Mouse (Mus musculus): ENCODE measurements around the gene Wfikkn2. TPM values are rescaled to one million over a fixed set of nuclear protein-coding genes. Genes with fewer than 3 reads are reported as not detected.
A peak's percentile ranks its signal among the peaks of the same experiment; 100 is the strongest.

The Wfikkn2 gene
- polyA plus RNA-seq, 1 experiment, result 0.04 TPM

DNA sequence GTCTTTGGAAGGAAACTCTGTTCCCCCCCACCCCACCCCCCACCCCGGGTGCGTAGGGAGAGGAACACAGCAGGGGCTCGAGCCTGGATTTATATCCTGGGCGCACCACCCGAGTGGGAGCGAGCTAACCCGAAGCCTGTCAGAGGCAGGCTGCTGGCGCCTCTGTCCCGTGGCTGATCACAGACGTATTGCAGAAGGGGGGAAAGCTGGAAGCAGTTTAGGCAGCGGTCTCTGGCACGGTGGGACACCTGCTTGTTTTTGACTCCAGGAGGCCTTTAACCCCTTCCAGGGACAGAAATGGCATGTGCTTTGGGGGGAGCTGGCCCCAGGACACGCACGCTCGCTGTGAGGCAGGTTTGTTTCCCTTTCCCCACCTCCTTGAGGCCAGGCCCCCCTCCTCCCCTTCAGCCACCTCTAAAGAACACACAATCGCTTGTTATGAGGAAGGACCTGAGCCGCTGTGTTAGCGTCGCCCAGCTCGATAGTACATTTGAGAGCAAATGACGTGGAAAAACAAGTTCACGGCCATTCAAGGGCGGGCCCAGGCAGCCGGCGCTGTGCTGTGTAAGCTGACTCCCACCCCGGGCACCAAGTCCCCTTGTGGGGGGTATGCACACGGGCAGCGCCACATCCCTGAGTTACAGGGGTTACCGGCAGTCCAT is 2.9 kb downstream of the Wfikkn2 start:
- H3K79me3 ChIP-seq (ENCODE audit: low read depth), result no peaks in the 10 kb centered on the region
- H3K4me3 ChIP-seq (ENCODE audit: insufficient read depth, poor library complexity, severe bottlenecking), result no peak overlapping the region
- no peaks in the 10 kb centered on the region for H3K27me3 ChIP-seq (ENCODE audit: control insufficient read depth, insufficient read depth, insufficient read length)
- H3ac ChIP-seq (ENCODE audit: control insufficient read depth, insufficient read length, low read depth), result no peak overlapping the region
- H3K79me2 ChIP-seq (ENCODE audit: control insufficient read depth, insufficient read depth), result no peaks in the 10 kb centered on the region
- TF ChIP-seq CEBPB (IDR thresholded peaks at IDR 0.05; ENCODE audit: low read depth), result no peak
- TF ChIP-seq MAX (IDR thresholded peaks at IDR 0.05), result no peak
- no peak for TF ChIP-seq MYOG (IDR thresholded peaks at IDR 0.05; ENCODE audit: control insufficient read depth, extremely low read depth, insufficient read length)
- no peak for TF ChIP-seq FOSL1 (IDR thresholded peaks at IDR 0.05; ENCODE audit: insufficient read depth, low read length, poor library complexity, severe bottlenecking)
- TF ChIP-seq USF1 (IDR thresholded peaks at IDR 0.05; ENCODE audit: low read depth), result no peak
- no peak for TF ChIP-seq CTCF (IDR thresholded peaks at IDR 0.05; ENCODE audit: control insufficient read depth, insufficient read depth, insufficient read length)
- no peak for TF ChIP-seq MYOD1 (IDR thresholded peaks at IDR 0.05; ENCODE audit: control insufficient read depth, insufficient read length, low read depth)
- no peaks in the 10 kb centered on the region for H3K36me3 ChIP-seq (ENCODE audit: control insufficient read depth, insufficient read depth)

DNA sequence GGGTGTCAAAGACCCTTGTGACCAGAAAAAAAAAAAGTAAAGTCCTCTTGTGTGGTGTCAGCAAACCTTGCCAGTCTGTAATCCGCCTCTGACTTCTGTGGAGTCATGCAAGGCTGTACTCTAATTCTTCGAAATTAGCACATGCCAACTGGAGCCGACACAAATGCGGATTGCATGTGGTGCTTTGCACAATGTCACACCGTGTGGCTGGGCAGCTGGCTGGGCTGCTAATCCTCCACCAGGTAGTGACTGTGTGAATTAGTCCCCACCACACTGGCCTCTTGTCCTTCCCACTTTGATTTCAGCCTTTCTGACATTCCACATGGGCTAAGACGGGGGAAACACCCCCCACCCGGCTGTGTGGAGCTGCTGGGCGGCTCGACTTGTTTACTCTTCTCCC is 6.1 kb downstream of the Wfikkn2 start:
- no peak overlapping the region for H3K4me3 ChIP-seq (ENCODE audit: insufficient read depth, poor library complexity, severe bottlenecking)
- no peaks in the 10 kb centered on the region for H3K36me3 ChIP-seq (ENCODE audit: control insufficient read depth, insufficient read depth)

GRCm38 (mm10) chr11:94238786-94239185 is 7.0 kb downstream of the Wfikkn2 start:
- TF ChIP-seq FOSL1 (IDR thresholded peaks at IDR 0.05; ENCODE audit: insufficient read depth, low read length, poor library complexity, severe bottlenecking) (no peak), CEBPB (IDR thresholded peaks at IDR 0.05; ENCODE audit: low read depth) (no peak), MYOD1 (IDR thresholded peaks at IDR 0.05; ENCODE audit: control insufficient read depth, insufficient read length, low read depth) (no peak), MAX (IDR thresholded peaks at IDR 0.05) (no peak), CTCF (IDR thresholded peaks at IDR 0.05; ENCODE audit: control insufficient read depth, insufficient read depth, insufficient read length) (no peak), MYOG (IDR thresholded peaks at IDR 0.05; ENCODE audit: control insufficient read depth, extremely low read depth, insufficient read length) (no peak), USF1 (IDR thresholded peaks at IDR 0.05; ENCODE audit: low read depth) (no peak)
- no peaks in the 10 kb centered on the region for H3K36me3 ChIP-seq (ENCODE audit: control insufficient read depth, insufficient read depth)
- H3K79me2 ChIP-seq (ENCODE audit: control insufficient read depth, insufficient read depth), result no peaks in the 10 kb centered on the region
- no peaks in the 10 kb centered on the region for H3K79me3 ChIP-seq (ENCODE audit: low read depth)
- H3K27me3 ChIP-seq (ENCODE audit: control insufficient read depth, insufficient read depth, insufficient read length), result no peaks in the 10 kb centered on the region
- no peak overlapping the region for H3ac ChIP-seq (ENCODE audit: control insufficient read depth, insufficient read length, low read depth)
- H3K4me3 ChIP-seq (ENCODE audit: insufficient read depth, poor library complexity, severe bottlenecking), result no peak overlapping the region

More for the DNA sequence above, 6.1 kb downstream of the Wfikkn2 start:
- H3K27me3 ChIP-seq (ENCODE audit: control insufficient read depth, insufficient read depth, insufficient read length), result no peaks in the 10 kb centered on the region
- no peak overlapping the region for H3ac ChIP-seq (ENCODE audit: control insufficient read depth, insufficient read length, low read depth)
- no peaks in the 10 kb centered on the region for H3K79me3 ChIP-seq (ENCODE audit: low read depth)
- no peaks in the 10 kb centered on the region for H3K79me2 ChIP-seq (ENCODE audit: control insufficient read depth, insufficient read depth)
- TF ChIP-seq CEBPB (IDR thresholded peaks at IDR 0.05; ENCODE audit: low read depth) (no peak), MAX (IDR thresholded peaks at IDR 0.05) (no peak), MYOD1 (IDR thresholded peaks at IDR 0.05; ENCODE audit: control insufficient read depth, insufficient read length, low read depth) (no peak), MYOG (IDR thresholded peaks at IDR 0.05; ENCODE audit: control insufficient read depth, extremely low read depth, insufficient read length) (no peak), FOSL1 (IDR thresholded peaks at IDR 0.05; ENCODE audit: insufficient read depth, low read length, poor library complexity, severe bottlenecking) (no peak)

DNA sequence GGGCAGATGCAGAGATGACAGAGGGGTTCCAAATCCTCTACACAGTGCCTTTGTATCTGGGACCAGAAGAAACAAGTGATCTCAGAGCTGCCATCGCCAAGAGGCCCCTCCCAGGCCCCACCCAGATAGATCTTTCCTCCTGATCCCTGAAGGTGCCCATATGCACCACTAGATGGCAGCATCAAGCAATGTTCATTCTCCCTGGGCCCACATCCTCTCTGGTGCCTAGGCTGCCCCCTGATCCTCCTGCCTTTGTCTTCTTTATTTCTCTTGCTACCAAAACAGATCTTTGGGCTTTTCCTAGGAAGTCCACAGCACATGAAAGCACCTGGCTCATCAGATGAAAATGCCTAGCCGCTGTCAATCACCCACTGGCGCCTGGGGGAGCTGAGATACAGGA is 9.7 kb downstream of the Wfikkn2 start:
- Histone ChIP-seq H3K4me3 (ENCODE audit: insufficient read depth, poor library complexity, severe bottlenecking) (no peak overlapping the region), H3K36me3 (ENCODE audit: control insufficient read depth, insufficient read depth) (no peaks in the 10 kb centered on the region), H3K27me3 (ENCODE audit: control insufficient read depth, insufficient read depth, insufficient read length) (no peaks in the 10 kb centered on the region), H3K79me2 (ENCODE audit: control insufficient read depth, insufficient read depth) (no peaks in the 10 kb centered on the region), H3ac (ENCODE audit: control insufficient read depth, insufficient read length, low read depth) (peak overlapping the region; percentile 36), H3K79me3 (ENCODE audit: low read depth) (no peaks in the 10 kb centered on the region)
- TF ChIP-seq USF1 (IDR thresholded peaks at IDR 0.05; ENCODE audit: low read depth) (no peak), MYOG (IDR thresholded peaks at IDR 0.05; ENCODE audit: control insufficient read depth, extremely low read depth, insufficient read length) (no peak), CEBPB (IDR thresholded peaks at IDR 0.05; ENCODE audit: low read depth) (no peak), FOSL1 (IDR thresholded peaks at IDR 0.05; ENCODE audit: insufficient read depth, low read length, poor library complexity, severe bottlenecking) (no peak), CTCF (IDR thresholded peaks at IDR 0.05; ENCODE audit: control insufficient read depth, insufficient read depth, insufficient read length) (peak; percentile 26), MAX (IDR thresholded peaks at IDR 0.05) (no peak), MYOD1 (IDR thresholded peaks at IDR 0.05; ENCODE audit: control insufficient read depth, insufficient read length, low read depth) (no peak)

- Histone ChIP-seq H3K36me3 (ENCODE audit: control insufficient read depth, insufficient read depth) (no peaks in the 10 kb centered on the region), H3ac (ENCODE audit: control insufficient read depth, insufficient read length, low read depth) (no peak overlapping the region), H3K79me3 (ENCODE audit: low read depth) (no peaks in the 10 kb centered on the region), H3K27me3 (ENCODE audit: control insufficient read depth, insufficient read depth, insufficient read length) (no peaks in the 10 kb centered on the region), H3K79me2 (ENCODE audit: control insufficient read depth, insufficient read depth) (no peaks in the 10 kb centered on the region), H3K4me3 (ENCODE audit: insufficient read depth, poor library complexity, severe bottlenecking) (no peak overlapping the region)
- TF ChIP-seq USF1 (IDR thresholded peaks at IDR 0.05; ENCODE audit: low read depth) (no peak), CTCF (IDR thresholded peaks at IDR 0.05; ENCODE audit: control insufficient read depth, insufficient read depth, insufficient read length) (no peak), CEBPB (IDR thresholded peaks at IDR 0.05; ENCODE audit: low read depth) (no peak), FOSL1 (IDR thresholded peaks at IDR 0.05; ENCODE audit: insufficient read depth, low read length, poor library complexity, severe bottlenecking) (no peak)
Measured at GRCm38 (mm10) chr11:94234857-94235256, 10.9 kb downstream of the Wfikkn2 start.

DNA sequence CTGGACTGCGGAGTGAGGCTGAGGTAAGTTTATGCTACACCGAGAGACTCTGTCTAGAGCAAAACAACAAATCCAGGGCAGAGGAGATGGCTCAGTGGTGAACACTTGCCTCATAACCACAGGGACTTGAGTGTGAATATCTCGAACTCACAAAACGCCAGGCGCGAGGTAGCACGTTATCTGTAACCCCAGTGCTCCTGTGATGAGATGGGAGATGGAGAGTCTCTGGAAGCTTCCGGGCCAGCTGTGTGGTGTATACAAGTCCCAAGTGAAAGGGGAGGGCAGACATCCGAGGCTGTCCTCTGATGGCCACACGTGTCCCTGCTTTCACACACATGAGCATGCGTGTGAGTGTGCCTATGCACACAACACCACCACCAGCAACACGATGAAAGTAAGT is 11.4 kb downstream of the Wfikkn2 start:
- no peaks in the 10 kb centered on the region for H3K27me3 ChIP-seq (ENCODE audit: control insufficient read depth, insufficient read depth, insufficient read length)
- no peak for TF ChIP-seq MAX (IDR thresholded peaks at IDR 0.05)
- no peak for TF ChIP-seq CTCF (IDR thresholded peaks at IDR 0.05; ENCODE audit: control insufficient read depth, insufficient read depth, insufficient read length)
- TF ChIP-seq MYOD1 (IDR thresholded peaks at IDR 0.05; ENCODE audit: control insufficient read depth, insufficient read length, low read depth), result no peak
- no peak for TF ChIP-seq MYOG (IDR thresholded peaks at IDR 0.05; ENCODE audit: control insufficient read depth, extremely low read depth, insufficient read length)
- TF ChIP-seq USF1 (IDR thresholded peaks at IDR 0.05; ENCODE audit: low read depth), result no peak
- no peak for TF ChIP-seq CEBPB (IDR thresholded peaks at IDR 0.05; ENCODE audit: low read depth)
- no peak for TF ChIP-seq FOSL1 (IDR thresholded peaks at IDR 0.05; ENCODE audit: insufficient read depth, low read length, poor library complexity, severe bottlenecking)
- no peaks in the 10 kb centered on the region for H3K36me3 ChIP-seq (ENCODE audit: control insufficient read depth, insufficient read depth)
- H3K4me3 ChIP-seq (ENCODE audit: insufficient read depth, poor library complexity, severe bottlenecking), result no peak overlapping the region
- no peaks in the 10 kb centered on the region for H3K79me2 ChIP-seq (ENCODE audit: control insufficient read depth, insufficient read depth)
- no peaks in the 10 kb centered on the region for H3K79me3 ChIP-seq (ENCODE audit: low read depth)
- H3ac ChIP-seq (ENCODE audit: control insufficient read depth, insufficient read length, low read depth), result no peak overlapping the region
